Mouse (Mus musculus): ENCODE measurements around the gene Gm20388.

DNA sequence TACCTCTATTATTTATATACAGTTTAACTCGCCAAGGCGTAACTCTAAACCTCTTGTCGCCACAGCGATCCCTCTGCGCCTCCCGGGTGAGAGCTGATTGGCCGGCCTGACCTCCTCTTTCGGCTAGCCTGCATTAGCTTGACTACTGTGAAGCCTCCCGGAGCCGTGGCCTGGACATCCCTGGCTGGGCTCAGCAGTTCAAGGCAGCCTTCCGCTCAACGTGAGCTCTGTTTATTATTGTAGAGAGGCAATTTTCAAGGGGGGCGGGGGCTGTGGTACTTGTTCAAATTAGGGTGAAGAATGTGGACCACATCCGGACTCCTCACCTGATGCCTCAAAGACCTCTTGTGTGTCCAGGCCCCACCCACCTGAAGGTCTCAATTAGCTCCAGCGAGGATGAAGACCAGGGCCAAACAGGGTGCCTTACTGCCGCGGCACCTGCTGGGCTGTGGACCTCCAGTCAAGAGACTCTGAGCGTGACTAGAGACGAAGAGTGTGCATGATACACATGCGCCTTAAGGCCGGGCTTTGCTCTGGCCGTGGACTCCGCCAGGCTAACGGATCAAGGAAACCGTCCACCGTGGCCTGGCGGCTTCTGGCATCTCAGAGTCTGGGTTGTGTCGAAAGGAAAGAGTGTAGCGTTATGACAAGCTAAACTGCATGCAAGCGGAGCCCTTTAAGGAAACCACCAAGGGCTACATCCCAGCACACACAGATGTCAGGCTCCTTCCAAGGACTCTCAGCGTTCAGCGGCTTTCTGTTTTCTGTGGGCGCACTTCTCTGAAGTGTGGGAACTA lies 1309.7 kb downstream of the Gm20388 start:
- TF ChIP-seq CHD2 (IDR thresholded peaks at IDR 0.05; ENCODE audit: low read depth, low read length) (no peak), ZNF384 (IDR thresholded peaks at IDR 0.05; ENCODE audit: low read depth, low read length) (no peak), HCFC1 (IDR thresholded peaks at IDR 0.05; ENCODE audit: borderline replicate concordance, insufficient read depth, low read length) (no peak), ZC3H11A (IDR thresholded peaks at IDR 0.05; ENCODE audit: borderline replicate concordance, low read depth, low read length) (no peak), MAFK (IDR thresholded peaks at IDR 0.05; ENCODE audit: insufficient read depth, low read depth, low read length) (no peak)
